Mouse (Mus musculus): ENCODE data around the gene Dnah8. TPM values are rescaled to one million over a fixed set of nuclear protein-coding genes. Genes with fewer than 3 reads are reported as not detected.
A peak's percentile ranks its signal among the peaks of the same experiment; 100 is the strongest.

The Dnah8 gene
- total RNA-seq, 2 experiments from 2014 or later: 0.35 to 0.97 TPM

DNA sequence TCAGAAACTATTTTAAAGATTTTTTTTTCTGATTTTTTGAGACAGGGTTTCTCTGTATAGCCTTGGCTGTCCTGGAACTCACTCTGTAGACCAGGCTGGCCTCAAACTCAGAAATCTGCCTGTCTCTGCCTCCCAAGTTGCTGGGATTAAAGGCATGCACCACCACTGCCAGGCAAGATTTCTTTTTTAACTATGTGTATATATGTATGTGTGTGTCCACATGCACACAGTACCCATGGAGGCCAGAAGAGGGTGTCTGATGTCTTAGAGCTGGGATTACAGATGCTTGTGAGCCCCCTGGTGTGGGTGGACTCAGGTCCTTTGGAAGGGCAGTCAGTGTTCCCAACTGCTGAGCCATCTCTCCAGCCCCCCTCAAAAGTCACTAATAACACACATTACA, 150.3 kb downstream of the Dnah8 start:
- intact Hi-C loops (cut with DNase I): no loop called here
- no peak overlapping the region for H3K4me3 ChIP-seq
- H3K27ac ChIP-seq: no peak overlapping the region
- no peak for DNase-seq (ENCODE audit: extremely low spot score in 1 of 2, low spot score in 2 of 2)
- TF ChIP-seq CTCF (IDR thresholded peaks at IDR 0.05): no peak

DNA sequence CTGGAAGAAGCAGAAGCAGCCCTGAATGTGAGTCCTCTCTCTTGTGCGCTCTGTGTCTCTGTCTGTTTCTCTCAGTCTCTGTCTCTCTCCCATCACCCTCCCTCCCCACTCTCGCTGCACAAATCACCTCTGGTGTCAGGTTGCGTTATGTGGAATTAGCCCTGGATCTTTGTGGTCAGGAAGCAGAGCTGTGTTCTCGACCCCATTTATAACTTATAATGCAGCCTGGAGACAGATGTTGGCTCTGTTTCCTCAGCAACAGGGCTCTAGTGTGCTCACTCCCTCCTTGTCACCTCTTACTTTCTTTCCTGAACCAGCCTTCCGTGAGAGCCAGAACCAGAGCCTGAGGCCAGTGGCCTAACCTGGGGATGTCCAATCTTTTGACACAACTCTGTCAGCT, 150.9 kb downstream of the Dnah8 start:
- TF ChIP-seq CTCF (IDR thresholded peaks at IDR 0.05): no peak
- intact Hi-C loops (cut with DNase I): no loop called here
- H3K27ac ChIP-seq: no peak overlapping the region

GRCm38 (mm10) chr17:30781046-30781445, 156.9 kb downstream of the Dnah8 start:
- Histone ChIP-seq H3K4me3 (no peak overlapping the region), H3K27ac (no peak overlapping the region)
- DNase-seq (ENCODE audit: extremely low spot score in 1 of 2, low spot score in 2 of 2): no peak
- TF ChIP-seq CTCF (IDR thresholded peaks at IDR 0.05): no peak
- intact Hi-C loops (cut with DNase I): loop anchor here (10.0 kb wide), 1 partner anchor 146 kb away; no protein-coding TSS in a partner anchor

More for the DNA sequence above, 150.9 kb downstream of the Dnah8 start:
- no peak overlapping the region for H3K4me3 ChIP-seq
- DNase-seq (ENCODE audit: extremely low spot score in 1 of 2, low spot score in 2 of 2): no peak

DNA sequence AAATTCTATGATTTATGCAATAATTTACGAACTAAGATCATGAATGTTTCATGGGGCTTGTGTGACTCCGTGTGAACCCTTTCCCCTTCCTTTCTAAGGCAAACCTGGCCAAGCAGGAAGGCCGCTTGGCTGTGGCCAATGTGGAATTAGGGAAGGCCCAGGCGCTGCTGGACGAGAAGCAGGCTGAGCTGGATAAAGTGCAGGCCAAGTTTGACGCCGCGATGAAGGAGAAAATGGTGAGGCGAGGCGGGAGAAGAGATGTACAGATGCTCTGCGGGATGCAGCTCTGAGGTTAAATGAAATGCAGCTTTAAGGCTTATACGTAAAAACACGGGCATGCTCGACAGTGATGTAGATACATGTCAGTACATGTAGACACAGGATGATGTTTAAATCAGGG, 158.1 kb downstream of the Dnah8 start:
- DNase-seq (ENCODE audit: extremely low spot score in 1 of 2, low spot score in 2 of 2): no peak
- Histone ChIP-seq H3K4me3 (no peak overlapping the region), H3K27ac (no peak overlapping the region)
- no peak for TF ChIP-seq CTCF (IDR thresholded peaks at IDR 0.05)
- intact Hi-C loops (cut with DNase I): loop anchor here (10.0 kb wide), 1 partner anchor 147 kb away; no protein-coding TSS in a partner anchor

- TF ChIP-seq CTCF (IDR thresholded peaks at IDR 0.05): no peak
- Histone ChIP-seq H3K4me3 (no peak overlapping the region), H3K27ac (no peak overlapping the region)
- DNase-seq (ENCODE audit: extremely low spot score in 1 of 2, low spot score in 2 of 2): no peak
- intact Hi-C loops (cut with DNase I): loop anchor here (10.0 kb wide), 1 partner anchor 154 kb away; no protein-coding TSS in a partner anchor
Observed at GRCm38 (mm10) chr17:30788361-30788760, 164.2 kb downstream of the Dnah8 start.

- DNase-seq (ENCODE audit: extremely low spot score in 1 of 2, low spot score in 2 of 2): no peak
- no peak for TF ChIP-seq CTCF (IDR thresholded peaks at IDR 0.05)
- Histone ChIP-seq H3K4me3 (no peak overlapping the region), H3K27ac (no peak overlapping the region)
- intact Hi-C loops (cut with DNase I): no loop called here
Observed at GRCm38 (mm10) chr17:30790816-30791215, 166.7 kb downstream of the Dnah8 start.

DNA sequence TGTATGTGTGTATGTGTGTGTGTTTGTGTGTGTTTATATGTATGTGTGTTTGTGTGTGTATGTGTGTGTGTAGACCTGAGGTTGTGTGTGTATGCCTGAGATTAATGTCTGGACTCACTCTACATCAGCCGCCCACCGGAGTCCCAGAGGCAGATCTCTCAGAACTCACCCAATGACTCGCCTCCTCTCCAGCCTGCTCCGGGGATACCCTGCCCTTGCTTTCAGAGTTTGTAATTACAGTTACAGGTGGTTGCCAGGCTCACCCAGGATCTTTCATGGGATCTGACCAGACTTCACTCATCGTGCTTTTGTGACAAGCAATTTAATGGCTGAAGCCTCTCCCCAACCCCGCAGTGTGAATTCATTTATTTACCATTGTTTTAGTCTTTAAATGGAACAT, 168.2 kb downstream of the Dnah8 start:
- TF ChIP-seq CTCF (IDR thresholded peaks at IDR 0.05): no peak
- intact Hi-C loops (cut with DNase I): no loop called here
- Histone ChIP-seq H3K4me3 (no peak overlapping the region), H3K27ac (no peak overlapping the region)
- DNase-seq (ENCODE audit: extremely low spot score in 1 of 2, low spot score in 2 of 2): no peak

- intact Hi-C loops (cut with DNase I): no loop called here
- no peak for TF ChIP-seq CTCF (IDR thresholded peaks at IDR 0.05)
- no peak for DNase-seq (ENCODE audit: extremely low spot score in 1 of 2, low spot score in 2 of 2)
- Histone ChIP-seq H3K4me3 (no peak overlapping the region), H3K27ac (no peak overlapping the region)
Observed at GRCm38 (mm10) chr17:30796616-30797015, 172.5 kb downstream of the Dnah8 start.

GRCm38 (mm10) chr17:30800261-30800985, 176.3 kb downstream of the Dnah8 start:
- no peak overlapping the region for H3K4me3 ChIP-seq
- H3K27ac ChIP-seq: no peak overlapping the region
- intact Hi-C loops (cut with DNase I): no loop called here
- no peak for DNase-seq (ENCODE audit: extremely low spot score in 1 of 2, low spot score in 2 of 2)
- TF ChIP-seq CTCF (IDR thresholded peaks at IDR 0.05): no peak

GRCm38 (mm10) chr17:30803668-30804067, 179.5 kb downstream of the Dnah8 start:
- Histone ChIP-seq H3K4me3 (no peak overlapping the region), H3K27ac (no peak overlapping the region)
- intact Hi-C loops (cut with DNase I): no loop called here
- TF ChIP-seq CTCF (IDR thresholded peaks at IDR 0.05): peak; percentile 2; the same call in 1 of the 2 replicates
- no peak for DNase-seq (ENCODE audit: extremely low spot score in 1 of 2, low spot score in 2 of 2)

GRCm38 (mm10) chr17:30804955-30805354, 180.8 kb downstream of the Dnah8 start:
- H3K27ac ChIP-seq: no peak overlapping the region
- intact Hi-C loops (cut with DNase I): no loop called here
- no peak for DNase-seq (ENCODE audit: extremely low spot score in 1 of 2, low spot score in 2 of 2)

GRCm38 (mm10) chr17:30805511-30806059, 181.4 kb downstream of the Dnah8 start:
- intact Hi-C loops (cut with DNase I): no loop called here
- no peak overlapping the region for H3K27ac ChIP-seq
- TF ChIP-seq CTCF (IDR thresholded peaks at IDR 0.05): no peak
- H3K4me3 ChIP-seq: no peak overlapping the region
- no peak for DNase-seq (ENCODE audit: extremely low spot score in 1 of 2, low spot score in 2 of 2)

More at GRCm38 (mm10) chr17:30804955-30805354, 180.8 kb downstream of the Dnah8 start:
- TF ChIP-seq CTCF (IDR thresholded peaks at IDR 0.05): no peak
- no peak overlapping the region for H3K4me3 ChIP-seq

All from left cerebral cortex, adult 2 months (tissue).